Mouse (Mus musculus): ENCODE results near the gene Dap3.

GRCm38 (mm10) chr3:88923989-88924591, 26.9 kb downstream of the Dap3 start:
- TF ChIP-seq GATA1 (IDR thresholded peaks at IDR 0.05; ENCODE audit: borderline replicate concordance, low read length) = no peak
- no peak for TF ChIP-seq FLI1 (IDR thresholded peaks at IDR 0.05; ENCODE audit: low read length)
